Mouse (Mus musculus) small intestine, adult 2 months (tissue): ENCODE results near the gene Traf3.

ENCODE experiments used
- CTCF ChIP-seq: fragments of 200-500 bp; IDR thresholded peaks from 2 replicates; pipeline ENCODE4 v1.5.1; 2012; ENCODE audit warnings: low read depth, mild to moderate bottlenecking, control low read depth, inconsistent platforms, low read length, moderate library complexity, mixed read lengths; ENCODE audit not compliant: insufficient replicate concordance, insufficient read length; ENCODE audit errors: extremely low read depth
- POLR2A ChIP-seq: fragments of 200-500 bp; IDR thresholded peaks from 2 replicates; pipeline ENCODE4 v1.6.1; 2012; ENCODE audit warnings: low read depth, mild to moderate bottlenecking, control low read depth, inconsistent platforms, low read length, moderate library complexity

GRCm38 (mm10) chr12:111152579-111152978 lies 13.6 kb upstream of the Traf3 start:
- TF ChIP-seq CTCF: no peak
- TF ChIP-seq POLR2A: no peak
